Mouse (Mus musculus): Measurements from ENCODE around the gene Pcdh15. TPM values are rescaled to one million over a fixed set of nuclear protein-coding genes. Genes with fewer than 3 reads are reported as not detected.

Gene Pcdh15
- polyA plus RNA-seq, 1 experiment from 2014 or later: 1.0 TPM

DNA sequence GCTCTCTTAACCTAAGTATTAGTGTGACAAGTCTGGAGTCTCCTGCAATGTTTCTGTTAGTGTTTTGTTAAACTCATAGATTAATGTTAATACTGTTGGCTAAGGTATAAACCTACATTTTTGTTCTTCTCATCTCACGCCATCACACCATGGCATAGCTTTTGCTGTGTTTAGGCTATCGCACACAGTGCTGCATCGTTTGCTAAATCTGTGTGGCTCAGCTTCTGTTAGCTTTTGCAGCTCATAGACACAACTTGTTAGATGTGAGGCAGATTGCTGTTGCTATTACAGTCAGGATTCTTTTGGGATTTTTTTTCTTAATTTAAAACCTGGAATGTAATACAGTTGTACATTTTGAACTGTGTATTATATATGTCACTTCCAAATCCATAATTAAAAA is 1031.7 kb downstream of the Pcdh15 start:
- Histone ChIP-seq H3K4me3 (ENCODE audit: low read depth, low read length) (no peak overlapping the region), H3K27ac (replicated peaks; ENCODE audit: low read depth, low read length) (no peak overlapping the region), H3K9ac (replicated peaks; ENCODE audit: low read length) (no peak overlapping the region), H3K4me1 (ENCODE audit: control insufficient read depth, insufficient read depth, low read length) (no peaks in the 10 kb centered on the region), H3K4me2 (ENCODE audit: low read depth, low read length) (no peak overlapping the region), H3K36me3 (replicated peaks; ENCODE audit: control insufficient read depth, insufficient read depth, low read depth, low read length) (no peaks in the 10 kb centered on the region), H3K27me3 (ENCODE audit: control insufficient read depth, insufficient read depth, low read length) (no peaks in the 10 kb centered on the region), H3K9me3 (replicated peaks; ENCODE audit: control insufficient read depth, low read length) (no peaks in the 10 kb centered on the region)
- DNase-seq (ENCODE audit: low spot score): no peak
- ATAC-seq (replicated peaks; ENCODE audit: insufficient number of reproducible peaks, low FRiP score, low TSS enrichment, low read depth): no peak
- WGBS: 83% methylated on average over 3 of the region's 3 CpGs

DNA sequence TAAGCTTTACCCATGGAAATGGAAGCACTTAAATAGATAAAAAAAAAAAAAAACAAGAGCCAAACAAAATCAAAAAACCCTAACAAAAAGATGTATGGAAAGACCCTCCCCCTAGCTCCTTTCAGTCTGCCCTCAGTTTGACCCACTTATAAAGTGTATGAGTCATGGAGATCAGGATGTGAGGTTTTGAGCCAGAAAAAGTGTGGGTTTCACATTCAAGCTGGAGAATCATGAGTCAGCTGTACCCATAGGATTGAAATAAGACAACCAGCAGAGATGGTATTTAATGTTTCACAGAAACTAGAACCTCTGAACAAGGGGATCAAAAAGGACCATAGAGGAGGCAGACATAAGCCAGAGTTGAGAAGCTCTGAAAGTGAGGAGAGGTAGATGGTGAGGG is 1048.8 kb downstream of the Pcdh15 start:
- H3K27me3 ChIP-seq (ENCODE audit: control insufficient read depth, insufficient read depth, low read length): no peaks in the 10 kb centered on the region
- H3K9me3 ChIP-seq (replicated peaks; ENCODE audit: control insufficient read depth, low read length): no peaks in the 10 kb centered on the region
- ATAC-seq (replicated peaks; ENCODE audit: insufficient number of reproducible peaks, low FRiP score, low TSS enrichment, low read depth): no peak

DNA sequence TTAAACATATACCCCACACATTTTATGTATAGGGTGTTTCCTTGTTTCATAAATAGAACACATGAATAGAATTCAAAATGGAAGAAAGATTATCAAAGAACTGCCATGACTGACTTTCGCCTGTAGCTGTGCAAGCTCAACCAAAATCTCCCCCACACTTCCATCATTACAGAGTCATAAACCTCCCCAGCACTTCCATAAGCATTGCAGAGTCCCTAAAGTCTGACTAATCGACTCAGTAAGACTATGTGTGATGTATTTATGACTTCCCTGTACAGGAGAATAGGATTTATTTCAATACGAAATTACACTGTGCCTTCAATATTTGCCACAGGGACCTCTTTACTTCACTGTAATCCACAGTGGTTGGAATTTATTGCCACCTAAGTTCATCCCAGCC is 1082.8 kb downstream of the Pcdh15 start:
- H3K4me3 ChIP-seq (ENCODE audit: low read depth, low read length): no peak overlapping the region
- H3K36me3 ChIP-seq (replicated peaks; ENCODE audit: control insufficient read depth, insufficient read depth, low read depth, low read length): no peaks in the 10 kb centered on the region
- no peak overlapping the region for H3K4me2 ChIP-seq (ENCODE audit: low read depth, low read length)
- 69% methylated on average over 3 of the region's 3 CpGs for whole genome bisulfite sequencing
- ATAC-seq (replicated peaks; ENCODE audit: insufficient number of reproducible peaks, low FRiP score, low TSS enrichment, low read depth) (no peak), DNase-seq (ENCODE audit: low spot score) (no peak)
- H3K9me3 ChIP-seq (replicated peaks; ENCODE audit: control insufficient read depth, low read length): no peaks in the 10 kb centered on the region
- no peak overlapping the region for H3K9ac ChIP-seq (replicated peaks; ENCODE audit: low read length)
- H3K4me1 ChIP-seq (ENCODE audit: control insufficient read depth, insufficient read depth, low read length): no peaks in the 10 kb centered on the region
- H3K27ac ChIP-seq (replicated peaks; ENCODE audit: low read depth, low read length): no peak overlapping the region
- no peaks in the 10 kb centered on the region for H3K27me3 ChIP-seq (ENCODE audit: control insufficient read depth, insufficient read depth, low read length)

More for the DNA sequence above, 1048.8 kb downstream of the Pcdh15 start:
- Histone ChIP-seq H3K36me3 (replicated peaks; ENCODE audit: control insufficient read depth, insufficient read depth, low read depth, low read length) (no peaks in the 10 kb centered on the region), H3K4me2 (ENCODE audit: low read depth, low read length) (no peak overlapping the region), H3K9ac (replicated peaks; ENCODE audit: low read length) (no peak overlapping the region), H3K27ac (replicated peaks; ENCODE audit: low read depth, low read length) (no peak overlapping the region), H3K4me1 (ENCODE audit: control insufficient read depth, insufficient read depth, low read length) (no peaks in the 10 kb centered on the region), H3K4me3 (ENCODE audit: low read depth, low read length) (no peak overlapping the region)
- no peak for DNase-seq (ENCODE audit: low spot score)

DNA sequence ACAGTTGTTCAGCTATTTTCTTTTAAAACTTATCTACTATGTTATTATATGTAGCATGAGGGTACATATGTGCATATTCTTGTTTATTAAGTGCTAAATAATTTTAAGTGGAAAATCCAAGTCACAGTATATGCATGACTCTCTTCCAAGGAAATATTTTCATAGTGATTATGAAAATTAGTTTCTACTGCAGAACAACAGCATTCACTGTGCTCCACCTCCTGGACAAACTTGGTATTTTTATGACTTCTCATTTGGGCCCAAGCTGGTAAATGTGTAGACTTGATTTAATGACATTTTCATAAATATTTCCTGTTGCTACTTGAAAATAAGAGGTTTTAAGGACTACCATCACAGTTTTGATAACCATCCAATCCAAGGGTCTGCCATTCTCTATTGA is 1104.5 kb downstream of the Pcdh15 start:
- no peaks in the 10 kb centered on the region for H3K36me3 ChIP-seq (replicated peaks; ENCODE audit: control insufficient read depth, insufficient read depth, low read depth, low read length)
- H3K4me1 ChIP-seq (ENCODE audit: control insufficient read depth, insufficient read depth, low read length): no peaks in the 10 kb centered on the region
- no peaks in the 10 kb centered on the region for H3K27me3 ChIP-seq (ENCODE audit: control insufficient read depth, insufficient read depth, low read length)
- no peak overlapping the region for H3K4me2 ChIP-seq (ENCODE audit: low read depth, low read length)
- H3K9me3 ChIP-seq (replicated peaks; ENCODE audit: control insufficient read depth, low read length): no peaks in the 10 kb centered on the region
- no peak for ATAC-seq (replicated peaks; ENCODE audit: insufficient number of reproducible peaks, low FRiP score, low TSS enrichment, low read depth)
- no peak overlapping the region for H3K9ac ChIP-seq (replicated peaks; ENCODE audit: low read length)
- no peak overlapping the region for H3K4me3 ChIP-seq (ENCODE audit: low read depth, low read length)
- H3K27ac ChIP-seq (replicated peaks; ENCODE audit: low read depth, low read length): no peak overlapping the region
- DNase-seq (ENCODE audit: low spot score): peak; percentile 74

DNA sequence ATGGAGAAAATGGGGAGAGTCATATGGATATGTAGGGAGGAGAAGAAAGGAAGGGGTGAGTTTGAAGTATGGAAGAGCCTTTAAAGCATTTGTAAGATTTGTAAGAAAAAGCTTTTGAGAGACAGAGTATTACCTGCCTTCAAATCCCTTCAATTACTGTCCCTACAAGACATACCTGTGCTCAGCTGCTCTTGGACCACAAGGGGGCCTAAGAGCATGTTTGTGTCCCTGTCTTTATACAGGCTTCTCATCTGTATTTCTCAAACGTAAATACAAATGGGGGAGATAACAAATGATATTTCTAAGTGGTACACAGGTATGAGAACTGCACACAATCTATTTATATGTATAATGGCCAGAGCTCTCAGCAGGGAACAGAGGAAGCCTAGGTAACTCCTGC is 1118.1 kb downstream of the Pcdh15 start:
- H3K4me2 ChIP-seq (ENCODE audit: low read depth, low read length): no peak overlapping the region
- H3K4me1 ChIP-seq (ENCODE audit: control insufficient read depth, insufficient read depth, low read length): no peaks in the 10 kb centered on the region
- no peaks in the 10 kb centered on the region for H3K36me3 ChIP-seq (replicated peaks; ENCODE audit: control insufficient read depth, insufficient read depth, low read depth, low read length)
- no peaks in the 10 kb centered on the region for H3K9me3 ChIP-seq (replicated peaks; ENCODE audit: control insufficient read depth, low read length)
- ATAC-seq (replicated peaks; ENCODE audit: insufficient number of reproducible peaks, low FRiP score, low TSS enrichment, low read depth) (no peak), DNase-seq (ENCODE audit: low spot score) (peak; percentile 7)
- no peak overlapping the region for H3K9ac ChIP-seq (replicated peaks; ENCODE audit: low read length)
- H3K27ac ChIP-seq (replicated peaks; ENCODE audit: low read depth, low read length): no peak overlapping the region
- no peak overlapping the region for H3K4me3 ChIP-seq (ENCODE audit: low read depth, low read length)
- 32% methylated on average over 1 of the region's 1 CpGs for WGBS
- no peaks in the 10 kb centered on the region for H3K27me3 ChIP-seq (ENCODE audit: control insufficient read depth, insufficient read depth, low read length)

DNA sequence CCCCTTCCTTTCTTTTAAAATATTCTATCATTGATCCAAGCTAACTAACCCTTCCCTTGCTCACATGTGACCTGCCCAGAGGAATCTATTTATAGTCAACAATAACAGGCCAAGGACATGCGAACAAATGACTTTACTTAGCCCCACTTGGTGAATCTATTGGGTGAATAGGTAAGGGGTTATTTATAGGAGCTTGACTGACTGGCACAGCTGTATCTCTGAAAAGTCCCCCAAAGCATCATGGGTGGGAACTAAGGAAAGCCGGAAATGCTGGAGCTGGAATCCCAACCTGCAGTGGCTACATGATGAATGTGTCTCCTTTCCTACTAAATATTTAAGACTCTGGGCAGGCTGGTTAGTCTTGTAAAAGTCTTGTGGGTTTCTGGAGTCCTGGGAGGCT is 1121.3 kb downstream of the Pcdh15 start:
- Histone ChIP-seq H3K9me3 (replicated peaks; ENCODE audit: control insufficient read depth, low read length) (no peaks in the 10 kb centered on the region), H3K27me3 (ENCODE audit: control insufficient read depth, insufficient read depth, low read length) (no peaks in the 10 kb centered on the region), H3K36me3 (replicated peaks; ENCODE audit: control insufficient read depth, insufficient read depth, low read depth, low read length) (no peaks in the 10 kb centered on the region), H3K4me1 (ENCODE audit: control insufficient read depth, insufficient read depth, low read length) (no peaks in the 10 kb centered on the region), H3K4me2 (ENCODE audit: low read depth, low read length) (no peak overlapping the region), H3K4me3 (ENCODE audit: low read depth, low read length) (no peak overlapping the region), H3K27ac (replicated peaks; ENCODE audit: low read depth, low read length) (no peak overlapping the region), H3K9ac (replicated peaks; ENCODE audit: low read length) (no peak overlapping the region)
- DNase-seq (ENCODE audit: low spot score) (no peak), ATAC-seq (replicated peaks; ENCODE audit: insufficient number of reproducible peaks, low FRiP score, low TSS enrichment, low read depth) (no peak)
- 80% methylated on average over 2 of the region's 2 CpGs for WGBS

DNA sequence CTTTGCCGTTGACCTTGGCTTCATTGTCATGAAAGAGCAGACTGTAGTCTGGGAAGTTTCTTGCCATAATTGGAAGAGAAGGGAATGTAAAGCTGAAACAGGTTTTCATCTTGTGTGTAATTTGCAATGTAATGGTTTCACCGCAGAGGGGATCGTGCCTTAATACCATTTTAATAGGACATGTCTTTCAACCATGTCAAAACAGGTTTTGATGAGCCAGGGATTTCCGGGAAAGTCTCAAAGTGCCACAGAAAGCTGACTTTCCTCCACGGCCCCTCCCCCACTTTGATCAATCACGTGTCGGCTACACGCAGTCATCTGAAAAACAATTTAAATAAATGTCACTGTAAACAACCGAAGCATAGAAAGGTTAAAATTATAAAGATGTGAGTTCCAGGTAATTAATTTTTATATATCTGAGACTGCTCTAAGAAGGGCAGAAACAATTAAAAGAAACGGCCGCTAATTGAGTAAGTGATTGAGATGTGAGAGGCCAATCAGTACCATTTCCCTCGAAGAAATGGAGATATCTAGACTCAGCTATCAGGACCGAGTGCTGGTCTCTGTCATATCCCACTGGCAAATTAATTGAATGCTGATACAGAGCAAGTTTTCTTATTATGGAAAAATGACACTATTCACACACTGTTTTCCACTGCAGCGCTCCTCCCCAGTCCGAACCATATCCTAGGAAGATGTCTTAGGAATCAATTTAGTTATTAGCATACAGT is 1158.7 kb downstream of the Pcdh15 start:
- Histone ChIP-seq H3K27me3 (ENCODE audit: control insufficient read depth, insufficient read depth, low read length) (no peaks in the 10 kb centered on the region), H3K4me3 (ENCODE audit: low read depth, low read length) (no peak overlapping the region), H3K9ac (replicated peaks; ENCODE audit: low read length) (no peak overlapping the region), H3K27ac (replicated peaks; ENCODE audit: low read depth, low read length) (no peak overlapping the region), H3K9me3 (replicated peaks; ENCODE audit: control insufficient read depth, low read length) (no peaks in the 10 kb centered on the region), H3K36me3 (replicated peaks; ENCODE audit: control insufficient read depth, insufficient read depth, low read depth, low read length) (no peaks in the 10 kb centered on the region), H3K4me1 (ENCODE audit: control insufficient read depth, insufficient read depth, low read length) (no peaks in the 10 kb centered on the region), H3K4me2 (ENCODE audit: low read depth, low read length) (no peak overlapping the region)
- ATAC-seq (replicated peaks; ENCODE audit: insufficient number of reproducible peaks, low FRiP score, low TSS enrichment, low read depth) (no peak; the same call in 1 of the 2 replicates), DNase-seq (ENCODE audit: low spot score) (peak; percentile 22)
- 81% methylated on average over 15 of the region's 15 CpGs for WGBS

DNA sequence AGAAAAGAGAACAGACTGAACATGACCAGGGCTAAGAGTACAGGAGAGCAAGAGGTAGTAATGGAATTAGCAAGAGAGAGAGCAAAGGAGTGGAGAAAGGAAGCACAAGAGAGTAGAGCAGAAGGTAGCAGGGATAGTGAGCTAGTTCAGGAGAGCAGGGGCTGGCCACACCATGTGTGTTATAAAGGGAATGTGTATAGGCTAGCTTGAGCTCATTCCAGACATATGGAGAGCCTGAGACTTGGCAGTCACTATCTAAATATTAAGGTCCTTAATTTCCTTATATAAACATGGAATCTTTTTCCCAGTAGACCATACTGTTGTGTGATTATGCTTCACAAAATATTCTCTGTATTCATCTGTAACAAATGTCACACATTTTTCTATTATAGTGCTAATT is 1159.5 kb downstream of the Pcdh15 start:
- Histone ChIP-seq H3K4me2 (ENCODE audit: low read depth, low read length) (no peak overlapping the region), H3K4me3 (ENCODE audit: low read depth, low read length) (no peak overlapping the region), H3K4me1 (ENCODE audit: control insufficient read depth, insufficient read depth, low read length) (no peaks in the 10 kb centered on the region), H3K9me3 (replicated peaks; ENCODE audit: control insufficient read depth, low read length) (no peaks in the 10 kb centered on the region), H3K27ac (replicated peaks; ENCODE audit: low read depth, low read length) (no peak overlapping the region), H3K9ac (replicated peaks; ENCODE audit: low read length) (no peak overlapping the region), H3K27me3 (ENCODE audit: control insufficient read depth, insufficient read depth, low read length) (no peaks in the 10 kb centered on the region), H3K36me3 (replicated peaks; ENCODE audit: control insufficient read depth, insufficient read depth, low read depth, low read length) (no peaks in the 10 kb centered on the region)
- DNase-seq (ENCODE audit: low spot score) (no peak), ATAC-seq (replicated peaks; ENCODE audit: insufficient number of reproducible peaks, low FRiP score, low TSS enrichment, low read depth) (no peak; the same call in 1 of the 2 replicates)
